Mouse (Mus musculus) CH12F3 (cell line): ENCODE data around the gene Atxn2.

Source experiments
- in situ Hi-C: fragments of 300-500 bp; cut with MboI; formaldehyde crosslinking; loops from 2 replicates; pipeline ENCODE4 v1.14.3; 2020; ENCODE audit warnings: low sequenced_read_pairs

Atxn2 gene

GRCm38 (mm10) chr5:121761459-121761858, 50.3 kb downstream of the Atxn2 start:
- in situ Hi-C loops, result no loop called here

GRCm38 (mm10) chr5:121762949-121763348, 51.8 kb downstream of the Atxn2 start:
- in situ Hi-C loops, result no loop called here

- in situ Hi-C loops, result no loop called here
Observed at GRCm38 (mm10) chr5:121765020-121765419, 53.9 kb downstream of the Atxn2 start.

- in situ Hi-C loops, result no loop called here
Observed at GRCm38 (mm10) chr5:121766038-121766773, 55.1 kb downstream of the Atxn2 start.

GRCm38 (mm10) chr5:121767564-121767963, 56.4 kb downstream of the Atxn2 start:
- in situ Hi-C loops, result no loop called here

GRCm38 (mm10) chr5:121769827-121770226, 58.7 kb downstream of the Atxn2 start:
- in situ Hi-C loops, result no loop called here

- in situ Hi-C loops, result no loop called here
Observed at GRCm38 (mm10) chr5:121771611-121772010, 60.5 kb downstream of the Atxn2 start.

GRCm38 (mm10) chr5:121778485-121779119, 67.5 kb downstream of the Atxn2 start:
- in situ Hi-C loops, result no loop called here

GRCm38 (mm10) chr5:121780180-121780579, 69.0 kb downstream of the Atxn2 start:
- in situ Hi-C loops, result no loop called here

- in situ Hi-C loops, result no loop called here
Observed at GRCm38 (mm10) chr5:121782467-121782866, 71.3 kb downstream of the Atxn2 start.

GRCm38 (mm10) chr5:121783862-121784500, 72.8 kb downstream of the Atxn2 start:
- in situ Hi-C loops, result no loop called here

- in situ Hi-C loops, result no loop called here
Observed at GRCm38 (mm10) chr5:121791026-121791425, 79.9 kb downstream of the Atxn2 start.

- in situ Hi-C loops, result no loop called here
Observed at GRCm38 (mm10) chr5:121795800-121796199, 84.7 kb downstream of the Atxn2 start.

- in situ Hi-C loops, result no loop called here
Observed at GRCm38 (mm10) chr5:121798447-121798846, 87.3 kb downstream of the Atxn2 start.

GRCm38 (mm10) chr5:121807186-121807585, 96.0 kb downstream of the Atxn2 start:
- in situ Hi-C loops, result no loop called here

- in situ Hi-C loops, result no loop called here
Observed at GRCm38 (mm10) chr5:121808202-121808601, 97.1 kb downstream of the Atxn2 start.

GRCm38 (mm10) chr5:121809667-121810224, 98.6 kb downstream of the Atxn2 start:
- in situ Hi-C loops, result no loop called here

- in situ Hi-C loops, result no loop called here
Observed at GRCm38 (mm10) chr5:121810331-121811151, 99.4 kb downstream of the Atxn2 start.

- in situ Hi-C loops, result no loop called here
Observed at GRCm38 (mm10) chr5:121811485-121811931, 100.4 kb downstream of the Atxn2 start.

GRCm38 (mm10) chr5:121812526-121813243, 101.5 kb downstream of the Atxn2 start:
- in situ Hi-C loops, result no loop called here
